9 mouse cellular contexts compared by ENCODE assay signal in the genomic region with DNA sequence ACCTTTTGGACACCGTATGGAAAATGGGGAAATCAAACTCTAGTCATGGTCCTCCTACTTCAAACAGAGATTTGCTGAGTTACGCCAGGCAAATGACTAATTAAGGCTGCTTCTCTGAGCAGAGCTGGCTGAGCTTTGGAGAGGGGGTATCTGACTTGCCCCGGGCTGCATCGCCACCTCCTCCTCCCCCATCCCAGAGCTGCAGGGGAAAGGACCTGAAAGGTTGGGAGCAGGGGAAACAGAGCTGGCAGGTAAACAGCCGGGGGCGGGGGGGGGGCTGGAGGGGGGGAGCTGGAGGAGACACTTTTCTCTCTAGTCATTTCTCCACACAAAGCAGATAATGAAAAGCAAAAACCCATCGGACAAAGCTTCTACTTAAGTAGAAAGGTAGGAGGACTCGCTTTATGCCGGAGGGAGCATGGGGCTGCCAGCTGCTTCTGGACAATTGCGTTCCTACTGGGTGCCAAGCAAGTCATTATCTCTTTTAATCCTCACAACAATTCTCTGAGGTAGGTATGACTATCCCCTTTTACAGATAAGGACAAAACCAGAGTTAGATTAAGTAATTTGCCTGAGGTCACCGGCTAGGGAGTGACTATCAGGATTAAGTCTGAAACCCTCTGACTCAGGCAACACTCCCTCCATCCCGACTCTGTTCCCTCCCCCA. TPM values are rescaled to one million over a fixed set of nuclear protein-coding genes. Genes with fewer than 3 reads are reported as not detected.
A peak's percentile ranks its signal among the peaks of the same experiment; 100 is the strongest.
DNase-seq lines count a peak whose midpoint lies in the region; ATAC-seq lines count a peak whose summit lies in the region.
"Had no signal": no experiment of that assay in that cellular context is flagged by ENCODE, and none has a peak within 500 bp of the region (broad histone marks: within the 10 kb centered on the region; RNA-seq: fewer than 3 reads in every experiment).

No protein-coding gene starts in this region.

- peaks cover 22% of the 10 kb centered on the region for H3K27me3 ChIP-seq in heart, embryonic 14.5 days (ENCODE audit: control insufficient read depth, insufficient read depth, low read length)
- H3K27me3 ChIP-seq in embryonic facial prominence, embryonic 10.5 days (replicated peaks; ENCODE audit: low read depth, poor library complexity, severe bottlenecking): peaks cover 48% of the 10 kb centered on the region
- H3K27me3 ChIP-seq in hindbrain, embryonic 15.5 days: peaks cover 17% of the 10 kb centered on the region
- H3K27me3 ChIP-seq in midbrain, embryonic 16.5 days (ENCODE audit: control insufficient read depth, insufficient read depth, low read depth, low read length): peaks cover 6% of the 10 kb centered on the region

- no peak overlapping the region for H3K27ac ChIP-seq in heart, embryonic 14.5 days (replicated peaks in 1 of 2; ENCODE audit: control insufficient read depth in 1 of 2, insufficient read depth in 1 of 2, low read depth in 2 of 2, low read length in 2 of 2)
- H3K27ac ChIP-seq in embryonic facial prominence, embryonic 10.5 days (replicated peaks): no peak overlapping the region
- no peak overlapping the region for H3K27ac ChIP-seq in hindbrain, embryonic 15.5 days (replicated peaks)
- H3K27ac ChIP-seq in midbrain, embryonic 16.5 days (ENCODE audit: low read length): no peak overlapping the region

- no peak for ATAC-seq in heart, embryonic 14.5 days (ENCODE audit: insufficient number of reproducible peaks, insufficient read depth, low FRiP score, low read depth)
- ATAC-seq in hindbrain, embryonic 15.5 days (ENCODE audit: low FRiP score, low read depth): 0 out of 2 replicates have a peak, but pooled peaks have one; percentile 3
- peak; percentile 60 for ATAC-seq in midbrain, embryonic 16.5 days

- 2% methylated on average over 12 of the region's 12 CpGs for WGBS in heart, embryonic 14.5 days
- 2% methylated on average over 12 of the region's 12 CpGs for WGBS in embryonic facial prominence, embryonic 10.5 days
- under 1% methylated on average over 12 of the region's 12 CpGs for WGBS in hindbrain, embryonic 15.5 days
- WGBS in midbrain, embryonic 16.5 days: 1% methylated on average over 12 of the region's 12 CpGs

- peaks cover 0 to 12% of the 10 kb centered on the region in 2 experiments; a peak in 2 of 4 replicates for H3K4me1 ChIP-seq in heart, embryonic 14.5 days (ENCODE audit: control insufficient read depth in 2 of 2, insufficient read depth in 2 of 2, low read length in 2 of 2)
- H3K4me1 ChIP-seq in embryonic facial prominence, embryonic 10.5 days: peaks cover 16% of the 10 kb centered on the region
- peaks cover 13% of the 10 kb centered on the region for H3K4me1 ChIP-seq in hindbrain, embryonic 15.5 days (replicated peaks)
- peaks cover 13% of the 10 kb centered on the region for H3K4me1 ChIP-seq in midbrain, embryonic 16.5 days (ENCODE audit: control insufficient read depth, insufficient read depth, low read length)

- peak overlapping the region; percentile 31; the same call in 1 of the 2 replicates for H3K9ac ChIP-seq in heart, embryonic 14.5 days (ENCODE audit: low read length)
- H3K9ac ChIP-seq in hindbrain, embryonic 15.5 days: peak overlapping the region; percentile 31; the same call in 1 of the 2 replicates
- H3K9ac ChIP-seq in midbrain, embryonic 16.5 days (ENCODE audit: low read depth, low read length): no peak overlapping the region

- peak overlapping the region; percentile 16 to 36 for H3K4me3 ChIP-seq in heart, embryonic 14.5 days (ENCODE audit: control insufficient read depth in 1 of 2, insufficient read depth in 1 of 2, low read depth in 1 of 2, low read length in 2 of 2)
- peak overlapping the region; percentile 50 for H3K4me3 ChIP-seq in embryonic facial prominence, embryonic 10.5 days
- H3K4me3 ChIP-seq in hindbrain, embryonic 15.5 days: peak overlapping the region; percentile 24
- H3K4me3 ChIP-seq in midbrain, embryonic 16.5 days (ENCODE audit: low read depth, low read length): peak overlapping the region; percentile 20

- DNase-seq in heart, adult 9 months (ENCODE audit: low spot score in 2 of 2): no peak
- peak; percentile 43 for DNase-seq in embryonic facial prominence, embryonic 10.5 days (ENCODE audit: low spot score)
- DNase-seq in spleen, adult 12 weeks (ENCODE audit: low spot score): no peak
- no peak for DNase-seq in thymus, postnatal 0 days (ENCODE audit: low spot score)
- DNase-seq in testis, postnatal 14 days (ENCODE audit: low spot score): no peak
- DNase-seq: lung, postnatal 10 days had no signal

- H3K36me3 ChIP-seq in heart, embryonic 14.5 days (ENCODE audit: control insufficient read depth, insufficient read depth, low read length): no peaks in the 10 kb centered on the region
- no peaks in the 10 kb centered on the region for H3K36me3 ChIP-seq in embryonic facial prominence, embryonic 10.5 days (replicated peaks)
- H3K36me3 ChIP-seq in hindbrain, embryonic 15.5 days: no peaks in the 10 kb centered on the region
- no peaks in the 10 kb centered on the region for H3K36me3 ChIP-seq in midbrain, embryonic 16.5 days (ENCODE audit: control insufficient read depth, insufficient read depth, low read length)

- peak overlapping the region; percentile 74 for H3K4me2 ChIP-seq in heart, embryonic 14.5 days (ENCODE audit: low read length)
- peak overlapping the region; percentile 50 for H3K4me2 ChIP-seq in hindbrain, embryonic 15.5 days
- peak overlapping the region; percentile 47 for H3K4me2 ChIP-seq in midbrain, embryonic 16.5 days (ENCODE audit: low read length)

- no peaks in the 10 kb centered on the region for H3K9me3 ChIP-seq in heart, embryonic 14.5 days (ENCODE audit: control insufficient read depth, low read length)
- H3K9me3 ChIP-seq in embryonic facial prominence, embryonic 10.5 days: no peaks in the 10 kb centered on the region
- no peaks in the 10 kb centered on the region for H3K9me3 ChIP-seq in hindbrain, embryonic 15.5 days
- no peaks in the 10 kb centered on the region for H3K9me3 ChIP-seq in midbrain, embryonic 16.5 days (replicated peaks; ENCODE audit: control insufficient read depth, low read length, poor library complexity, severe bottlenecking)

RNA-seq across cellular contexts. Expression of a gene that starts 35.9 kb away (rescaled TPM):
- polyA plus RNA-seq in heart, embryonic 14.5 days (2014; fragmentation: Nextera tagmentation; extraction: Ambion mirVana): 0.41 TPM in 1 of 2 replicates, not detected in the other
- 0.26 and 0.30 TPM in 2 replicates for polyA plus RNA-seq in embryonic facial prominence, embryonic 10.5 days (2016; fragmentation: Nextera tagmentation; extraction: Ambion mirVana)
- polyA plus RNA-seq in hindbrain, embryonic 15.5 days (2015; fragmentation: Nextera tagmentation; extraction: Ambion mirVana): 1.6 and 2.3 TPM in 2 replicates
- 2.6 and 2.9 TPM in 2 replicates for polyA plus RNA-seq in midbrain, embryonic 16.5 days (2015; fragmentation: Nextera tagmentation; extraction: Ambion mirVana)
- polyA plus RNA-seq in thymus, postnatal 0 days (2015; fragmentation: Nextera tagmentation; extraction: Ambion mirVana): 0.40 and 0.55 TPM in 2 replicates

RNA-seq across cellular contexts. Expression of a gene that starts 39.2 kb away (rescaled TPM):
- 0.41 and 0.69 TPM in 2 replicates for polyA plus RNA-seq in heart, embryonic 14.5 days (2014; fragmentation: Nextera tagmentation; extraction: Ambion mirVana)
- 0.52 and 0.65 TPM in 2 replicates for polyA plus RNA-seq in embryonic facial prominence, embryonic 10.5 days (2016; fragmentation: Nextera tagmentation; extraction: Ambion mirVana)
- 1.1 TPM in 2 replicates for polyA plus RNA-seq in hindbrain, embryonic 15.5 days (2015; fragmentation: Nextera tagmentation; extraction: Ambion mirVana)
- 0.85 and 1.4 TPM in 2 replicates for polyA plus RNA-seq in midbrain, embryonic 16.5 days (2015; fragmentation: Nextera tagmentation; extraction: Ambion mirVana)
- polyA plus RNA-seq in thymus, postnatal 0 days (2015; fragmentation: Nextera tagmentation; extraction: Ambion mirVana): 0.05 TPM in 1 of 2 replicates, not detected in the other
